Mouse (Mus musculus) heart, adult 8-10 months (tissue): ENCODE measurements around the gene 4930447C04Rik. TPM values are rescaled to one million over a fixed set of nuclear protein-coding genes. Genes with fewer than 3 reads are reported as not detected.

Experiments used
- DNase-seq: peaks from one replicate; pipeline ENCODE4 v3.0.0; 2022; ENCODE audit warnings: low spot score
- total RNA-seq, 4 experiments: library from RNA; stranded (reverse); gene quantifications; 2 replicates each; pipeline ENCODE4 v1.2.4; 2022

Gene 4930447C04Rik
- total RNA-seq = 1 to 10 TPM in 1 of 4 experiments, under 1 TPM in 3; 0.52 to 1.4 (median 0.74) TPM

GRCm38 (mm10) chr12:72940071-72940821, at the start of gene 4930447C04Rik:
Gene 4930447C04Rik (minus strand): TSS chr12:72940774.
- no peak for DNase-seq

GRCm38 (mm10) chr12:72983071-72983857, 42.7 kb upstream of the 4930447C04Rik start:
- peak; percentile 80 for DNase-seq

GRCm38 (mm10) chr12:72982616-72983015, 42.0 kb upstream of the 4930447C04Rik start:
- no peak for DNase-seq

GRCm38 (mm10) chr12:72979236-72979635, 38.7 kb upstream of the 4930447C04Rik start:
- no peak for DNase-seq

- DNase-seq = no peak
These were observed 37.3 kb upstream of the 4930447C04Rik start for GRCm38 (mm10) chr12:72977851-72978250.

- DNase-seq = peak; percentile 60
These were observed 36.1 kb upstream of the 4930447C04Rik start for GRCm38 (mm10) chr12:72976718-72977117.

GRCm38 (mm10) chr12:72976172-72976571, 35.6 kb upstream of the 4930447C04Rik start:
- no peak for DNase-seq

GRCm38 (mm10) chr12:72973161-72973560, 32.6 kb upstream of the 4930447C04Rik start:
- peak; percentile 50 for DNase-seq

GRCm38 (mm10) chr12:72970620-72971019, 30.0 kb upstream of the 4930447C04Rik start:
- DNase-seq = no peak

- no peak for DNase-seq
These were observed 27.0 kb upstream of the 4930447C04Rik start for GRCm38 (mm10) chr12:72967541-72967940.

GRCm38 (mm10) chr12:72962761-72963160, 22.2 kb upstream of the 4930447C04Rik start:
- no peak for DNase-seq

- no peak for DNase-seq
These were observed 17.9 kb upstream of the 4930447C04Rik start for GRCm38 (mm10) chr12:72958446-72958845.

GRCm38 (mm10) chr12:72957829-72958424, 17.4 kb upstream of the 4930447C04Rik start:
- DNase-seq = no peak

- peak; percentile 13 for DNase-seq
These were observed 14.3 kb upstream of the 4930447C04Rik start for GRCm38 (mm10) chr12:72954906-72955305.

GRCm38 (mm10) chr12:72953858-72954257, 13.3 kb upstream of the 4930447C04Rik start:
- no peak for DNase-seq

- DNase-seq = no peak
These were observed 12.5 kb upstream of the 4930447C04Rik start for GRCm38 (mm10) chr12:72953089-72953488.

GRCm38 (mm10) chr12:72947335-72947734, 6.8 kb upstream of the 4930447C04Rik start:
- no peak for DNase-seq

- no peak for DNase-seq
These were observed 6.2 kb upstream of the 4930447C04Rik start for GRCm38 (mm10) chr12:72946805-72947204.

- no peak for DNase-seq
These were observed 5.5 kb upstream of the 4930447C04Rik start for GRCm38 (mm10) chr12:72946064-72946395.

GRCm38 (mm10) chr12:72945301-72946063, 4.9 kb upstream of the 4930447C04Rik start:
- DNase-seq = no peak

GRCm38 (mm10) chr12:72944411-72945225, 4.0 kb upstream of the 4930447C04Rik start:
- no peak for DNase-seq
